Mouse (Mus musculus) induced T-regulatory cell, adult 2 months (primary cell): Measurements from ENCODE around the gene Slc33a1.

Experiments
- DNase-seq: peaks from one replicate; pipeline ENCODE4 v3.0.0-alpha.2; 2012; ENCODE audit warnings: low read depth

Gene Slc33a1

GRCm38 (mm10) chr3:63898581-63899308, 65.8 kb downstream of the Slc33a1 start:
- peak; percentile 68 for DNase-seq

- no peak for DNase-seq
Measured at GRCm38 (mm10) chr3:63897177-63897576, 67.4 kb downstream of the Slc33a1 start.

- no peak for DNase-seq
Measured at GRCm38 (mm10) chr3:63896303-63896702, 68.3 kb downstream of the Slc33a1 start.

GRCm38 (mm10) chr3:63895786-63896185, 68.8 kb downstream of the Slc33a1 start:
- no peak for DNase-seq

DNA sequence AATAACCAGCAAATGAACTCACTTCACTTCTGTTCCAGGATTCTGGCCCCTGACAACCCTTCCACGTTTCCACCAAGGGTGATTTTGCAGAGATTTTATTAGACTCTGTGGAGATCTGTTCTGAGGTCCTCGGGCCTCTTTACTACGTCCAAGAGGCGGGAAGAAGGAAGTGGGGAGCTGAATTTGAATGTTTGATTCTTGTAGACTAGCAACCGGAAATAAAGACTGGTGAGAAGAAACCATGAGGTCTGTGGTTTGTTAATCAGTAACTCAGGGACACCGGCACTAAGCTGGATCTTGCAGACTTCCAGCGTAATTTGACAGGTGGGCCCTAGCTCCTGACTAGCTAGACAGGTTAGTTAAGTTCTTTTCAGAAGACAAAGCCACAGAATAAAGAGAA, 70.9 kb downstream of the Slc33a1 start:
- DNase-seq = peak; percentile 12

DNA sequence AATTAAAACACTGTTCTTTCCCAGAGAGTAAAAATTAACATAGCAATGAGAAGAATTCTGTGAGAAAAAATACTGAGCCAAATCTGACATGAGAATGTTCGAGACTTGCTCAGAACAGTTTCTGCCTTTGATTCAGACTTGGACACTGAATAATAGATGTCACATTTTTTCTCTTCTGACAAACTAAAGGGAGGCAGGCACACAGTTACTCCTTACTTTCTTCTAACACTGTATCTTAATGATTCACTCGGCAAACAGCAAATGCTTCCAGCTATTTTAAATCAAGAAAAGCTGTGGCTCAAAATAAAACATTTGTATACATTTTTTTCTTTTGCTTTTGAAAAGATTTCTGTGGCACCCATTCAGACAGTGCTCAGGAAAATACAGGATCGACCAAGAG, 72.4 kb downstream of the Slc33a1 start:
- no peak for DNase-seq
